Mouse (Mus musculus) lung, postnatal 0 days (tissue): ENCODE data around the gene Cald1.
A peak's percentile ranks its signal among the peaks of the same experiment; 100 is the strongest.

Experiments
- CTCF ChIP-seq: IDR thresholded peaks from 2 replicates; pipeline ENCODE4 v1.5.1; 2016; ENCODE audit warnings: antibody characterized with exemption, mild to moderate bottlenecking
- EP300 ChIP-seq: IDR thresholded peaks from 2 replicates; pipeline ENCODE4 v1.6.1; 2016; ENCODE audit warnings: antibody characterized with exemption, mild to moderate bottlenecking, control low read depth

GRCm38 (mm10) chr6:34609892-34610829 is 11.9 kb downstream of the Cald1 start:
- TF ChIP-seq CTCF (no peak), EP300 (peak; percentile 75)
